Mouse (Mus musculus): ENCODE measurements around the gene Ubxn7. TPM values are rescaled to one million over a fixed set of nuclear protein-coding genes. Genes with fewer than 3 reads are reported as not detected.

Ubxn7 gene
- total RNA-seq, 2 experiments from 2014 or later = 35.2 to 43.6 TPM

DNA sequence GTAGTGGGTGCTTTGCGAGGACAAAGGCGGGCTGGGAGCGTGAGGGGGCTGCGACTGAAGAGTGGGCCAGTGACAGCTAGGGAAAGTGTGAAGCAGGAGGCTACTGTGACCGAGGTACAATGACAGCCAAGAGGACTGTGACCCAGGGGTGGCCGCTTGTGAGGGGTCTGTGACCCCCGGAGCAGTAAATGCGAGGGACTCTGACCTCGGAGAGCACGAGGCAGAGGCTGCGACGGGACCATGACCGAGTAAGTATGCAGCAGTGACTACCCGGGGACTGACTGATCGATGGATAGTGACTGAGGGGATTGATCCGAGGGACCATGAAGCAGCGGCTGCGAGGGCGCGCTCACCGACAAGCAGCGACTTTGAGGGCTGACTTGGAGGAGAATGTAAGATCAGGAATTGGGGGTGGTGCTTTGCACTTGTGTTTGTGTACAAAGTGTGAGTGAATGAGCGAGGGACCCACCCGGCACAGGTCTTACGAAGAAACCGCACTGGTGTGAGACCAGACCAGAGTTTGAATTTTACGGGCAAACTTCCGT, 99.1 kb downstream of the Ubxn7 start:
- peak in 1 of 2 experiments; percentile 34 for DNase-seq (ENCODE audit: low spot score in 2 of 2)

DNA sequence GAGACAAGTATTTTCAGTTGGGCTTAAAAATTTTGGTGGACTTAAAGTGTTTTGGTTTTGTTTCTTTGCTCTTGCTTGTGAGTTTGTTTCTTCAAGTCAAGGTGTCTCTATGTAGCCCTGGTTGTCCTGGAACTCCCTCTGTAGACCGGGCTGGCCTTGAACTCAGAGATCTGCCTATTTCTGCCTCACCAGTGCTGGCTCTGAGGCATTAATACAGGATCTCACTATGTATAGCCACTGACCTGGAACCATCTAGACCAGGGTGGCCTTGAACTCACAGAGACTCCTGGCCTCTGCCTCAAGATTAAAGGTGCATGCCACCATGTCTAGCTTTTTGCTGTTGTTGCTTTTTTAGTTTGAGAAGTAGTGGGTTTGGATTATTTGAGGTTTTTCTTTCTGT, 99.9 kb downstream of the Ubxn7 start:
- no peak for DNase-seq (ENCODE audit: low spot score in 2 of 2)

DNA sequence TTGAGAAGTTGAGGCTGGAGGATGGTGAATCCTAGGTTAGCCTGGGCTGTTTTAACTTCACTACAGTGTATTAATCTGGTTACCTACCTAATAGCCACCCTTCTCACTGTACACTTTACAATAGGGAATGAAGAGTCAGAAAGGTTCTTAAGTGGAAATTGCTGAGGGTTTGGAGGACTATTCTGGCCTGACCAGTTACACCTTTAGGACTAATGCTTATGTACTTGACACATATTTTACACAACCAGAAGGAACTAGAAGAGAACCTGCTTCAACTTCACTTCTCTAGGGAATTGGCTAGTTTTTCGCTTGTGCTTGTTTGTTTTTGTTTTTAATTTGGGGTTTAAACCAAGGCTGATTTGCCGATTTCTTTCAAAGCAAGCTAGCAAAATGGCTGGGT, 101.1 kb downstream of the Ubxn7 start:
- DNase-seq (ENCODE audit: low spot score in 2 of 2) = no peak

DNA sequence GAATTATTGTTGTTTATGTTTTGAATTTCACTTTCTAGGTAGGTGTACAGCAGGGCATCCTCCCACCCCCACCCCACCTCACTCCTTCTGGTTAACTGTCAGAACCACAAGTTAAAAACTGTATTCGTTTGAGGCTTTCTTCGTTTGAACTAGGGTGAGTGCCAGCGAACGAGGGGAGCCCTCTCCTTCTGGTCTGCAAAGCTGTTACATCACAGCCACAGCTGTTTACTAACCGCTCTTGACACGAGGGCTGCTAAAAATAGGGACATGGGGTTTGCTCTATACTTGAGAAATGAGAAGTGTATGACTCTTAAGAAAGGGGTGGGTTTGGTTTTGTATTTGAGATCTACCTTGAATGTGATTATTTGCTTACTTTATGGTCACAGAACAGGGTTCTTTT, 102.0 kb downstream of the Ubxn7 start:
- DNase-seq (ENCODE audit: low spot score in 2 of 2) = no peak

DNA sequence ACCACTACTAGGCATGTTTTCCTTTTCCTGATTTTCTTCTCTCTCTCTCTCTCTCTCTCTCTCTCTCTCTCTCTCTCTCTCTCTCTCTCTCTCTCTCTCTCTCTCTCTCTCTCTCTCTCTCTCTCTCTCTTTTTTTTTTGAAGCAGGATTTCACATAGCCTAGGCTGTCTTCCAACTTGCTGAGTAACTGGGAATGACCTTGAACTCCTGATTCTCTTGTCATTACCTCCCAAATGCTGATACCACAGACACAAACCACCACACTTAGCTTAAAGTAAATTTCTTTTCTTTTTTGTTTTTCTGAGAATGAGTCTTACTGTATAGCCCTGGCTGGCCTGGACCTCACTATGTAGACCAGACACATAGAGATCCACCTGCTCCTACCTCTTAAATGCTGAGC, 102.6 kb downstream of the Ubxn7 start:
- no peak for DNase-seq (ENCODE audit: low spot score in 2 of 2)

DNA sequence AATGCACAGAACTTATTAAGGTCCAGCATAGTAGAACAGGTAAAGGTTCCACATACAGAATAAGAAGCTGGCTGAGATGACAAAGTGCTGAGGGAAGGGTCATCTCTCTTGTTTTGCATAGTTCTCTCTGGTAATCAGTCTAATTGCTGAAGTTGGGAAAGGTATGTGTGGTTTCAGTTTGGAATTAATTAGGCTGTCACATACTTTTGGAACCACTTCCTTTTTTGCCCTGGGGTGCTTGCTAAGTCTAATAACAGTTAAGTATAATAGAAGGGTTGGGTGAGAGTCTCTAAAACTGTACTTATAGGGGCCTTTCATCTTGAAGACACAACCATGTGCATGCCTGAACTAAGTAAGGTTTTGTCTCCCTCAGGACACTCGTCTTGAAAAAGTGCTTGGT, 104.6 kb downstream of the Ubxn7 start:
- DNase-seq (ENCODE audit: low spot score in 2 of 2) = no peak

DNA sequence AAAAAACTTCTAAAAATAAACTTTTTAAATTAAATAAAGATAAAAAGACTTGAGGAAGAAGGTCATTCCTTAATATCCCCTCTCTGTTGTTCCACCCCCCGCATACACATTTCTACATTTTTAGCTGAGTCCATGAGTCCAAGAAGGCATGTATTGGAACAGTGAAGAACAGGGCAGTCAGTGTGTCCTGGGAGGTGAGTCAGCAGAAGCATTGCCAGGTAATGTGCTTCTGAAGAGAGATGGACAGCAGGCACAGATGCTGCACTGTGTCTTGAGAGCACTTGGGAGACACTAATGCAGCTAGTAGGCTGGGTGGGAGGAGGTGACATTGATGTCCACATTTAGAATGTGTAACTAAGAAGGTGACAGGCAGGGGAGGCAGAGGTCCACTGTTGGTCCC, 105.2 kb downstream of the Ubxn7 start:
- DNase-seq (ENCODE audit: low spot score in 2 of 2) = no peak

DNA sequence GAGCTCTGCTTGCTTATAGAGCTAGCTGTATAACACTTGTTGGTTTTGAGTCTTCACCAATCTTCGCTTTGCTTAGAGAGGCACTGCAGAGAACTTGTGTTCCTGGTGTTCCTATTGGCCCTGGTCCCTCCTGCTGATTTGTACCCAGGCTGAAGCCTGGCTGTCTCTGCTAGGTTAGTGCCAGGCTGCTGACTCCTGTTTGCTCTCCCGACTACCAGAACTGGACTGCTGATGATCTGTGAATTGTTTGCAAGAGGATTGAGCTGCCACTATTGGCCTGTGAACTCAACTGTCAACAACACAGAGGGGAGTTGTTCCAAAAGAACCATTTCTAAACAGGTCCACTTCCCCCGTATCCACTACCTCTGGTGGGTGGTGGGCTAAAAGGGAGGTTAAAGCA, 109.4 kb downstream of the Ubxn7 start:
- DNase-seq (ENCODE audit: low spot score in 2 of 2) = no peak

Other genes with a start within 250 kb of the Ubxn7 start
- gene Pigx, start 232.5 kb upstream of the Ubxn7 start, total RNA-seq (2021) = 10 to 100 TPM; 21.5 to 22.9 TPM
- 1 to 10 TPM; 8.0 TPM for gene Cep19, start 232.5 kb upstream of the Ubxn7 start, total RNA-seq (2021)
- gene Nrros, start 166.7 kb upstream of the Ubxn7 start, total RNA-seq (2021) = 10 to 100 TPM; 13.3 to 15.2 TPM
- not detected for gene Bex6, start 152.4 kb upstream of the Ubxn7 start, total RNA-seq (2021)
- gene Fbxo45, start 85.1 kb upstream of the Ubxn7 start, total RNA-seq (2021) = 10 to 100 TPM; 13.8 to 14.1 TPM
- gene Wdr53, start 85.0 kb upstream of the Ubxn7 start, total RNA-seq (2021) = 1 to 10 TPM; 8.5 to 9.0 TPM
- gene Smco1, start 60.8 kb upstream of the Ubxn7 start, total RNA-seq (2021) = 1 to 10 TPM; 3.2 to 5.4 TPM
- 10 to 100 TPM; 15.0 to 16.1 TPM for gene Rnf168, start 54.8 kb upstream of the Ubxn7 start, total RNA-seq (2021)
- gene Tm4sf19, start 68.2 kb downstream of the Ubxn7 start, total RNA-seq (2021) = not detected
- 1 to 10 TPM; 4.6 to 4.8 TPM for gene Tctex1d2, start 87.4 kb downstream of the Ubxn7 start, total RNA-seq (2021)
- gene Pcyt1a, start 98.7 kb downstream of the Ubxn7 start, total RNA-seq (2021) = 10 to 100 TPM; 62.8 to 82.8 TPM
- not detected for gene Slc51a, start 155.6 kb downstream of the Ubxn7 start, total RNA-seq (2021)
- gene Zdhhc19, start 164.0 kb downstream of the Ubxn7 start, total RNA-seq (2021) = not detected